Mouse (Mus musculus) lung, postnatal 0 days (tissue): ENCODE results near the gene Osbpl11.

Experiments used
- CTCF ChIP-seq: IDR thresholded peaks from 2 replicates; pipeline ENCODE4 v1.5.1; 2016; ENCODE audit warnings: antibody characterized with exemption, mild to moderate bottlenecking
- EP300 ChIP-seq: IDR thresholded peaks from 2 replicates; pipeline ENCODE4 v1.6.1; 2016; ENCODE audit warnings: antibody characterized with exemption, mild to moderate bottlenecking, control low read depth

GRCm38 (mm10) chr16:33258530-33258929 lies 73.7 kb downstream of the Osbpl11 start:
- no peak for TF ChIP-seq CTCF
- TF ChIP-seq EP300: no peak
